Mouse (Mus musculus) ES-E14 (cell line): ENCODE results near the gene Lrmda.

Experiments
- CHD2 ChIP-seq: IDR thresholded peaks from 2 replicates; pipeline ENCODE4 v1.6.1; 2014; ENCODE audit warnings: mild to moderate bottlenecking, low read depth, low read length, inconsistent platforms
- ZC3H11A ChIP-seq: IDR thresholded peaks from 2 replicates; pipeline ENCODE4 v1.6.1; 2012; ENCODE audit warnings: low read depth, mild to moderate bottlenecking, inconsistent platforms, low read length, borderline replicate concordance
- ZNF384 ChIP-seq: IDR thresholded peaks from 2 replicates; pipeline ENCODE4 v1.6.1; 2012; ENCODE audit warnings: low read depth, low read length, inconsistent platforms

GRCm38 (mm10) chr14:22552841-22553240, 533.3 kb downstream of the Lrmda start:
- TF ChIP-seq ZC3H11A (no peak), CHD2 (no peak), ZNF384 (no peak)
